Mouse (Mus musculus) embryonic fibroblast, embryonic 13.5 days (primary cell): ENCODE data around the gene Esrra. TPM values are rescaled to one million over a fixed set of nuclear protein-coding genes. Genes with fewer than 3 reads are reported as not detected.

Experiments used
- H3K27ac ChIP-seq: 2 replicates; pipeline ENCODE4 v1.5.1; 2012; ENCODE audit warnings: low read length, control low read depth, inconsistent platforms; ENCODE audit not compliant: insufficient read depth
- H3K4me1 ChIP-seq: 2 replicates; pipeline ENCODE4 v1.6.1; 2011; ENCODE audit warnings: low read length; ENCODE audit not compliant: control insufficient read depth, insufficient read depth
- H3K4me3 ChIP-seq: 2 replicates; pipeline ENCODE4 v1.5.1; 2011; ENCODE audit warnings: mild to moderate bottlenecking, control low read depth, low read length; ENCODE audit not compliant: insufficient read depth
- CTCF ChIP-seq: IDR thresholded peaks from 2 replicates; pipeline ENCODE4 v1.5.1; 2011; ENCODE audit warnings: mild to moderate bottlenecking, control low read depth, low read length, moderate library complexity, borderline replicate concordance; ENCODE audit not compliant: insufficient read depth
- POLR2A ChIP-seq: IDR thresholded peaks from 2 replicates; pipeline ENCODE4 v1.6.1; 2011; ENCODE audit warnings: low read depth, mild to moderate bottlenecking, control low read depth, low read length, moderate library complexity
- polyA plus RNA-seq: library from polyadenylated mRNA; stranded (reverse); fragments of >200 nt; gene quantifications from 2 replicates; pipeline ENCODE4 v1.2.4, GENCODE M21; 2011; ENCODE audit warnings: low read depth; ENCODE audit not compliant: missing spikeins, insufficient read length

Gene Esrra
- polyA plus RNA-seq, 1 experiment = 18.6 TPM

GRCm38 (mm10) chr19:6952712-6953037 lies 31.1 kb upstream of the Esrra start:
- Histone ChIP-seq H3K4me1 (peaks cover 7% of the 10 kb centered on the region), H3K4me3 (no peak overlapping the region), H3K27ac (peak overlapping the region; percentile 94)
- TF ChIP-seq POLR2A (no peak), CTCF (no peak)

GRCm38 (mm10) chr19:6951994-6952711 lies 30.5 kb upstream of the Esrra start:
- TF ChIP-seq POLR2A (peak; percentile 10; the same call in 1 of the 2 replicates), CTCF (no peak)
- H3K4me3 ChIP-seq = peak overlapping the region; percentile 45
- H3K4me1 ChIP-seq = peaks cover 7% of the 10 kb centered on the region
- H3K27ac ChIP-seq = peak overlapping the region; percentile 94

GRCm38 (mm10) chr19:6951381-6951968 lies 29.9 kb upstream of the Esrra start:
- TF ChIP-seq POLR2A = peak; percentile 96
- TF ChIP-seq CTCF = no peak
- Histone ChIP-seq H3K27ac (peak overlapping the region; percentile 94), H3K4me3 (peak overlapping the region; percentile 71), H3K4me1 (peaks cover 7% of the 10 kb centered on the region)

- Histone ChIP-seq H3K4me3 (peak overlapping the region; percentile 71), H3K4me1 (peaks cover 7% of the 10 kb centered on the region), H3K27ac (peak overlapping the region; percentile 94)
- TF ChIP-seq POLR2A = peak; percentile 93
- no peak for TF ChIP-seq CTCF
Measured at GRCm38 (mm10) chr19:6950613-6951153, 29.1 kb upstream of the Esrra start.

GRCm38 (mm10) chr19:6949951-6950350 lies 28.3 kb upstream of the Esrra start:
- TF ChIP-seq CTCF (no peak), POLR2A (no peak)
- Histone ChIP-seq H3K4me1 (peaks cover 7% of the 10 kb centered on the region), H3K4me3 (peak overlapping the region; percentile 71; the same call in 1 of the 2 replicates), H3K27ac (no peak overlapping the region)

GRCm38 (mm10) chr19:6949532-6949931 lies 27.9 kb upstream of the Esrra start:
- no peak for TF ChIP-seq CTCF
- TF ChIP-seq POLR2A = no peak; the same call in 1 of the 2 replicates
- H3K4me3 ChIP-seq = no peak overlapping the region
- no peak overlapping the region for H3K27ac ChIP-seq

GRCm38 (mm10) chr19:6948186-6948585 lies 26.6 kb upstream of the Esrra start:
- H3K27ac ChIP-seq = no peak overlapping the region
- no peak overlapping the region for H3K4me3 ChIP-seq
- peaks cover 7% of the 10 kb centered on the region for H3K4me1 ChIP-seq
- TF ChIP-seq CTCF (no peak), POLR2A (no peak)

More at GRCm38 (mm10) chr19:6949532-6949931, 27.9 kb upstream of the Esrra start:
- peaks cover 7% of the 10 kb centered on the region for H3K4me1 ChIP-seq

- TF ChIP-seq POLR2A = no peak
- no peak for TF ChIP-seq CTCF
- Histone ChIP-seq H3K4me3 (no peak overlapping the region), H3K27ac (no peak overlapping the region), H3K4me1 (peaks cover 5% of the 10 kb centered on the region)
Measured at GRCm38 (mm10) chr19:6947742-6948141, 26.1 kb upstream of the Esrra start.

- Histone ChIP-seq H3K27ac (no peak overlapping the region), H3K4me3 (no peak overlapping the region), H3K4me1 (peaks cover 5% of the 10 kb centered on the region; the same call in 1 of the 2 replicates)
- no peak for TF ChIP-seq CTCF
- no peak for TF ChIP-seq POLR2A
Measured at GRCm38 (mm10) chr19:6943709-6944108, 22.1 kb upstream of the Esrra start.

GRCm38 (mm10) chr19:6942764-6943163 lies 21.2 kb upstream of the Esrra start:
- H3K4me1 ChIP-seq = peaks cover 5% of the 10 kb centered on the region; the same call in 1 of the 2 replicates
- peak overlapping the region; percentile 61 for H3K4me3 ChIP-seq
- TF ChIP-seq POLR2A (no peak), CTCF (no peak)
- H3K27ac ChIP-seq = no peak overlapping the region; the same call in 1 of the 2 replicates
